Mouse (Mus musculus) frontal cortex, adult 2 months (tissue): ENCODE measurements around the gene Utf1. TPM values are rescaled to one million over a fixed set of nuclear protein-coding genes. Genes with fewer than 3 reads are reported as not detected.

Experiments used
- DNase-seq, 2 experiments: peaks; one replicate each; pipeline ENCODE4 v3.0.0; 2022; ENCODE audit warnings: low spot score in 1 of 2; ENCODE audit errors: extremely low spot score in 1 of 2
- polyA plus RNA-seq: library from polyadenylated mRNA; depleted of rRNA; stranded (reverse); fragments of >200 nt; gene quantifications from 2 replicates; pipeline ENCODE4 v1.2.3, GENCODE M21; 2012; rRNA removed

The Utf1 gene
- 0.18 TPM in 1 of 2 replicates, not detected in the other for polyA plus RNA-seq

DNA sequence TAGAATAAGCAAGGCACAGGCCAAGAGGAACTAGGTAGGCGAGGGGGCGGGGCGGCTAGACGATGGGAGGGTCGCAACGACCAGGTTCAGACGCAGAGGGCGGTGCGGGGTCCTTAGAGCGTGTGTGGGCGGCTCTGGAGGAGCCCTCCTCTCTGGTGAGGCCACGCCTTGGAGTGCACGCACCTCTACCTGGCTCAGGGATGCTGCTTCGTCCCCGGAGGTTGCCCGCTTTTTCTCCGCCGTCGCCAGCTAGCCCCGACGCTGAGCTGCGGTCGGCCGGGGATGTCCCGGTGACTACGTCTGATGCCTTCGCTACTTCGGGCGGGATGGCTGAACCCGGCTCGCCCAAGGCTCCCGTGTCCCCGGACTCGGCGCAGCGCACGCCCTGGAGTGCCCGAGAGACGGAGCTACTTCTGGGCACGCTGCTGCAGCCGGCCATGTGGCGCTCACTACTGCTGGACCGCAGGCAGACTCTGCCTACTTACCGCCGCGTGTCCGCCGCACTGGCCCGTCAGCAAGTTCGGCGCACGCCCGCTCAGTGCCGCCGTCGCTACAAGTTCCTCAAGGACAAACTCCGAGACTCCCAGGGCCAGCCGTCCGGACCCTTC, at the start of gene Utf1:
TSS of gene Utf1 (plus strand) at position 116 of the 608 bp plus-strand sequence.
- DNase-seq = peak in 1 of 2 experiments; percentile 4

DNA sequence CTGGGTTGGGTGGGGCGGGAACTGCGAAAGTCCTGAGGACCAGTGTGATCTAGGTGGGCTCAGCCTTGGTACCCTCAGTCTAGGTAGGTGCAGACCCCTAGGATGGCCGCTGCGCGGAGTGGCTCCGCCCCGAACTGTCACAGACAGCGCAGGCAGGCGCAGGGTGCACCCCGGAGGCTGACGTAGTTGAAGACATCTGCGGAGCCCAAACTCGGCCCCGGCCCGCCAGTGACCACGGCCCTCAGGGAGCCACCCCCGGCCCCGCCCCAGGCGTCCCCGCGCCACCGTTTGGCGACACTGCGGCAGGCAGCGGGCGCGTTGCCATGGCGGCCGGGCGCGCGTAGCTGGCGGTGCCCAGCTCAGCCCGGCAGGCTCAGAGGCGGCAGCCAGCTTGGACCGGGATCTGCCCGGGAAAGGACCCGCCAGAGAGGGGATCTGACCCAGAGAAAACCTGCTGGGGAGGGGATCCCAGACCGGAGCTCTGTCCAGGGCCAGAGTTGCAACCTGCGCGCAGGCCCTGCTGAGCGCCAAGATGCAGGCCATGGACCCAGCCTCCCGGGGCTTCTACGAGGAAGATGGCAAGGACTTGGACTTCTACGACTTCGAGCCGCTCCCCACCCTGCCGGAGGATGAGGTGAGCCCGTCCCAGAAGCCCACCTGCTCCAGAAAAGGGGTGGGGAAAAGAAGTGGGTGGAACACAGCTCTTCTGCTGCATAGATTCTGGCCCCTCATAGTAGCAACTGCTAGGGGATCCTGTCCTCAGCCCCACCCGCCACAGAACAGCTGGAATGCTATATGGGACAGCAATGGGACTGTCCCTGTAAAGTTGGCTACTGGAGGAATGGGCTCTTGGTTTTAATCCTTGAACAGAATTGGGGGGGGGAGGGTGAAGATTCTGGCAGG, 48.7 kb upstream of the Utf1 start, which contains the start of gene Kndc1:
TSS of gene Kndc1 (plus strand) at position 42 of the 903 bp plus-strand sequence.
- peak; percentile 41 to 76 for DNase-seq

DNA sequence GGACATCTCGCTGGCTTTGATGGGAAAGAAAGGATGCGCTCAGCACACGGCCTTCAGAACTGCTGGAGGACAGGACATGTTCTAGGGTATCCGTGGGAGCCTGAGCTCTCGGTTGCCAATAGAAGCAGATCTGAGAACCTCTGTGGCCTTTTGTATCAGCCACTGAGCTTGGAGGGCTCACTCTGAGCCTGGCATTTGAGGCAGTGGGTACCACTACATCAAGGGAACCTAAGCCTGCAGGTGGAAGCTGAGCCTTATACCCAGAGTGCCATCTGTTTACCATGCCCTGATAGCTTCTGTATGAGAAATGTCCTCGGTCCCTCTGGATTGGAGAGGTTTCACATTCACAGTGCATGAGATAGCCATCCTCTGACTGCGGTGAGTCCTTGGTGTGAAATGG, 47.3 kb upstream of the Utf1 start:
- no peak for DNase-seq

DNA sequence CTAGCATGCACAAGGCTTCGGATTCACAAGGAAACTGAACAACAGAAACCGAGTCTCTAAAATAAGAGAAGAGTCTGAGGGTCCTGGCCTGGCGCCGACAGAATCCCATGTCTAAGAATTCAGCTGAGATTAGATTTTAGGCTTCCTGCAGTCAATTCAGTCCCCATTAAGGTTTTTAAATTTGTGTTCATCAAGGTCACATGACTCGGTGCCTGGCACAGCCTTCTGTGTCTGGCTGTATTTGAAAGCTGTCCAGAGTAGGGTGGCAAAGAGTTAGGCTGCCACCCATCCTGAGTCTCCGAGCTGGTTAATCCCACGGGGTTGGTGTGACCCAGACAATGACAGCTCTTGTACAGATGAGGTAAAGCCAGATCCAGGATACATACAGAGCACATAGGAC, 46.8 kb upstream of the Utf1 start:
- no peak for DNase-seq

GRCm38 (mm10) chr7:139898606-139899005, 45.0 kb upstream of the Utf1 start:
- no peak for DNase-seq

- peak in 1 of 2 experiments; percentile 56 for DNase-seq
Measured at GRCm38 (mm10) chr7:139899505-139899904, 44.1 kb upstream of the Utf1 start.

DNA sequence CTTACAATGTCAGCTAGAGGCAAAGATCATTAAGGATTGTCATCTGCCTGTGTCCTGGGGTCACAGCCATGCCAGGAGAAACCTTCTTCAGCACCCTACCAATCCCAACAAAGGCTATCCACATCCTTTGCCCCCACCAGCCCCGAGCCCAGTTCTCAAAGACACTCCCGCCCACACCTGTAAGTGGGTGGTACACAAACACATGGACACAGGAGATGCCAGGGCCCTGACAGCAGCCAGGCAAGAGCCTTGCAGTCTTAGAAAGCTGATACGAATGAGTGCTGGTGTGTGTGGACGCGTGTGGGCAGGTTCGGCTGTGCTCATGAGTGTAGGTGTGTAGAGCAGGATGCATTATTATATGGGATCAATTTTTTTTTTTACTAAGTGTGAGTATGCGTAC, 43.1 kb upstream of the Utf1 start:
- DNase-seq = no peak

- no peak for DNase-seq
Measured at GRCm38 (mm10) chr7:139900896-139901295, 42.7 kb upstream of the Utf1 start.

- DNase-seq = no peak
Measured at GRCm38 (mm10) chr7:139901981-139902380, 41.6 kb upstream of the Utf1 start.

- DNase-seq = no peak
Measured at GRCm38 (mm10) chr7:139905261-139905660, 38.3 kb upstream of the Utf1 start.

GRCm38 (mm10) chr7:139905661-139906060, 37.9 kb upstream of the Utf1 start:
- DNase-seq = peak in 1 of 2 experiments; percentile 55

DNA sequence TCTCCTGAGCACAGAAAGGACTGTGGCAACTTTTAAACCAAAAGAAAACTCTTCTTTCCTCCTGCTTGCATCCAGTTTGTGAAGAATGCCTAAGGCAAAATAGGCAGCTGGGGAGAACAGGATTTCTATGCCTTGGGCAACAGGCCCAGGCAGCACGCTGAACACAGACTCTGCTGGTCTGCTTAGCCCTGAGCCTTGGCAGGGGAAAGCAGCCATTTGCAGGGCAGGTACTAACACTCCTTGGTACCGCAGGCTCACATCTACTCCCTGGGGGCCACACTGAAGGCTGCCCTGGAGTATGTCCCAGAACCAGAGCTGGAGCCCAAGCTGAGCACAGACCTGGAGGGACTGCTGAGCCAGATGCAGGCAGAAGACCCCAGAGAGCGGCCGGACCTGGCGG, 35.4 kb upstream of the Utf1 start:
- DNase-seq = no peak

GRCm38 (mm10) chr7:139909469-139909868, 34.1 kb upstream of the Utf1 start:
- DNase-seq = no peak

DNA sequence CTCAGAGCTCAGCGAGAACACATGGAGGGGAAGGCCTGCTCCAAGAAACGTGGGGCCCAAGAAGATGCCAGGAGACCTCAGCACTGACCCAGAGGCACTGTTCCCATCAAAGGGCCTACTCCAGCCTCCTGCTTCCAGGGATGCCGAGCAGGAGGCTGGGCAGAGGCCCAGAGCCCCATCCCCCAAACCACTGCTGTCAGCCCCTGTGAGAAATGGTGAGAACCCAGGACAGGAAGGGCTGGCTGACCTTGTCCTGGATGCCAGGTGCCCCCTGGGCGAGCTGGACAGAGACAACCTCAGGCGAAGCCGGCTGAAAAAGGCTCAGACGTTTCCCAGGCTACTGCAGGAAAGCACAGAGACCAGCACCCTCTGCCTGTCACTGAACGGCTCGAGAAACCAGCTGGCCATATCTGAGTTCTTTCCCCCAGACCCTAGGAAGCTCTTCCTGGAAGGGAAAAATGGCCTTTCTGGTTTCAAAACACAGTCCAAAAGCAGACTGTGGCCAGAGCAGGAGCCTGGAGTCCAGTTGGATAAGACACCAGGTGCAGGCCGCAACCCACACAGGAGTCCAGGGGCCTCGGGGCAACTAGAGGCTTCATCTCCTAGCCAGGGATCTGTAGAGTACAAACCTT, 33.3 kb upstream of the Utf1 start:
- DNase-seq = no peak

DNA sequence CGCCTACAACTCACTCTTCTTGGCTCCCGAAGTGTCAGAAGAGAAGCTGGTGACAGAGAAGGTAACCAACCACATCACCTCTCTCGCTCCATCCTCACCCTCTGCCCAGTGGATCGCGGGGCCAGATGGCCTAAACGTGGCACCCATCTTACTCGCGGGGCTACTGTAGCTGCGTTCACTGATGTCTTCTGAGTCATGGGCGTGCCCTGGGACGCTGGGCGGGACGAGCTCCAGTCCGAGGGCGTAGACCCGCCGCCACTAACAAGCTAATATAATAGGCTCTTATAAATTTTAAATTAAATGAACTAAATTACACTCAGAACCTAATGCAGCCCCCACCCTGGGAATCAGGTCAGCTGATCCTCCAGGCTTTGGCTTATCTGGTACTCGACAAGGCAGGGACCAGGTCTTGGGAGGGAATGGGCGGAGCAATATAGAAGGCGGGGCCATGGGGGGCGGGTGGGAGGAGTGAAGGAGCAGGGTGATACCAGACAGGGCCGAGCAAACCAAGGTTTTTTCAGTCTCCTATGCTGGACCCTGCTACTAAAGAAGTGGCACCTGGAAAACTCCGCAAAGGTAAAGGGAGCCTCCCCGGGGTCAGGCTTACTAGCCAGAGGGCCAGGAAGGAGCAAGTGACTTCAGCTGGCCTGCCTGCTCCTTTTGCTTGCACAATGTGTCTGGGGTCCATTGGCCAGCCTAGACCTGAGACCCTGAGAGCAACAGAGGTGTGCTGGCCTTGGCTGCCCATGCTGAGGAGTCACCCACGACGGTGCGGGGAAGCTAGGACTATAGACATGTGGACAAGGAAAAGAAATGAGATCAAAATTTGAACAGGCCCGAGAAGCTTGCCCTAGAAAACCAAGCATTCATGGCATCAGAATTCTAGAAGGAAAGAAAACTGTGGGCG, 29.2 kb upstream of the Utf1 start:
- DNase-seq = no peak

GRCm38 (mm10) chr7:139915646-139916257, 27.8 kb upstream of the Utf1 start:
- no peak for DNase-seq

DNA sequence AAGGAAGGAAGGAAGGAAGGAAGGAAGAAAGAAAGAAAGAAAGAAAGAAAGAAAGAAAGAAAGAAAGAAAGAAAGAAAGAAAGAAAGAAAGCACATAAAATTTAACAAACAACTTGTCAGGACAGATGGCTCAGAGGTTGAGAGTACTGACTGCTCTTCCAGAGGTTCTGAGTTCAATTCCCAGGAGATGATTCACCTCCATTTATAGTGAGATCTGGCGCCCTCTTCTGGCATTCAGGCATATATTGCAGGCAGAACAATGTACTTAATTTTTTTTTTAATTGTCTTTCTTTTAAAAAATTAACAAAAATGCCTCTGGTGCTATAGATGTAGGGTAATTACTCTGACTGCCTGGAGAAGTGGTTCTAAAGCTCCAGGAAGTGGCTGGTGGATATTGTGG, 27.2 kb upstream of the Utf1 start:
- no peak for DNase-seq

- no peak for DNase-seq
Measured at GRCm38 (mm10) chr7:139918262-139918661, 25.3 kb upstream of the Utf1 start.

GRCm38 (mm10) chr7:139930732-139931131, 12.9 kb upstream of the Utf1 start:
- peak in 1 of 2 experiments; percentile 50 for DNase-seq

DNA sequence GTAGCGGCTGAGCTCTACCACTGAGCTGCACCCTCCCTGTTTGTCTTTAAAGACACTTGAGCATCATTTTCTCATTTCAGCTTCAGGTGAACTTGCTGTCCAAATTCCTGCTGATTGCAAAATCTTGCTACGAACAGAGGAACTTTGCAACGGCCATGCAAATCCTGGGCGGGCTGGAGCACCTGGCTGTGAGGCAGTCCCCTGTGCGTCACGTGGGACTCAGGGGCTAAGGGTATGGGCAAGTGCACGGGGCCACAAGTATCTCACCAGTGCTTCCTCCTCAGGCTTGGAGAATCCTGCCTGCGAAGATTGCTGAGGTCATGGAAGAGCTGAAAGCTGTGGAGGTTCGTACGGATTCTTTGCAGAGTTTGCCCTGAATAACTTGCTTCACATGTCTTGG, 6.9 kb upstream of the Utf1 start:
- no peak for DNase-seq
